Mouse (Mus musculus) kidney, adult 8-10 months (tissue): ENCODE data around the gene Pnpla7.
"Not testable (repeated sequence)": the region's sequence is repeated elsewhere in the genome, so short reads cannot be mapped to it uniquely, and the experiment has no call there.

ENCODE experiments used
- DNase-seq, 2 experiments: peaks; one replicate each; pipeline ENCODE4 v3.0.0; 2022

Pnpla7 gene

DNA sequence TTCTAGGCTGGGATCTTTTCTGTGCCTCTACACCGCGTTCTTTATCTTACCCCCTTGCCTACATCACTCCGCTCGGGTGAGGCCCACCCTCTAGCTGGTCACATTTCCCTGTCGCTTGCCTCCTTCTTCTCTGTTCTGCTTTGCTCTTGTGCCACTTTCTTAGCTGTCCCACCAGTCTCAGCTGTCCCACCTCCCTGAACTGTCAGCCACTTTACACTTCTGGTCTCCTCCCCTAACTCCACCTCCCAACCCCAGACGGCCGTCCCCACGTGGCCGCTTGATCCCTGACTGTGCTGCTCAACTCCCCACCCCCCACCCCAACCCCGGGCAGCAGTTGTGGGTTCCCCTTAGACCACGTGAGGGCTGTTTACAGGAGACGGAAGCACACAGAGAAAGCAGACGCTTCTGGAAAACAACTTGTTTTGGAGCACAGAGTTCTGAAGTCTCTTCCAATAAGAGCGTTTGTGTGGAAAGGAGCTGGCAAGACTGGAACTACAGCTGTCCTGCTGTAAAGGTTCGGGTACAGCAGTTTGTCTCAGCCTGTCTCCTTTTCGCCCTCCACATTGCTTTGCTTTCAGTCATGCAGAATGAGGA is at the start of gene Pnpla7:
Gene Pnpla7, plus strand, starts transcription at position 330 of the 594 bp plus-strand sequence.
- DNase-seq = peak; percentile 80 to 85

DNA sequence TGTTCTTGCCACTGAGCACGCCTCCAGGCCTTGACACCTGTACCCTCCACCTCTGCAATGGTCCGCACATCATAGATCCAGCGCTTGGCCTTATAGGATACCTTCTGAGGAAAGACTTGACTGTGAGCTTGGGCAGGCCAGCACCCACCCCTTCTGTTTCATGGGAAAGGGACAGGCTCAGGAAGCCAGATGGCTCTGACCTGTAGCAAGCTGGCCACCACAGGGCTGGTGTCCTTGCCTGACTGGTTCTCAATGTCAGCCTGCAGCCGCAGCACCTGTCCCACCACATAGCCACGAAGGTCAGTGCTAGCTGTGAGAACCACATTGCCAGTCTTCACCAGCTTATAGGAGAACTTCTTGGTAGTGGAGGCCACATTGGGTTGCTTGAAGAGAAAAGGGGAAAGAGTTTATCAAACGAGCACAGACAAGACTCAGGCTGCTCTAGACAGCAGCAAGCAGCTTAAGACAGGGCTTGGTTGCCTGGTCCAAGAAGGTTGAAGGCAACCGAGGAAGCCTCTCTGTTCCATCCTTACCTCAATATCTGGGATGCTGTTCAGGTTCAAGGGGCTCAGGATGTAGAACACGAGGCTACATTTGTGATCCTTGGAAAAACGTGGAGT is 49.4 kb upstream of the Pnpla7 start:
- DNase-seq = no peak

- DNase-seq = no peak
Measured at GRCm38 (mm10) chr2:24926965-24927358, 48.9 kb upstream of the Pnpla7 start.

DNA sequence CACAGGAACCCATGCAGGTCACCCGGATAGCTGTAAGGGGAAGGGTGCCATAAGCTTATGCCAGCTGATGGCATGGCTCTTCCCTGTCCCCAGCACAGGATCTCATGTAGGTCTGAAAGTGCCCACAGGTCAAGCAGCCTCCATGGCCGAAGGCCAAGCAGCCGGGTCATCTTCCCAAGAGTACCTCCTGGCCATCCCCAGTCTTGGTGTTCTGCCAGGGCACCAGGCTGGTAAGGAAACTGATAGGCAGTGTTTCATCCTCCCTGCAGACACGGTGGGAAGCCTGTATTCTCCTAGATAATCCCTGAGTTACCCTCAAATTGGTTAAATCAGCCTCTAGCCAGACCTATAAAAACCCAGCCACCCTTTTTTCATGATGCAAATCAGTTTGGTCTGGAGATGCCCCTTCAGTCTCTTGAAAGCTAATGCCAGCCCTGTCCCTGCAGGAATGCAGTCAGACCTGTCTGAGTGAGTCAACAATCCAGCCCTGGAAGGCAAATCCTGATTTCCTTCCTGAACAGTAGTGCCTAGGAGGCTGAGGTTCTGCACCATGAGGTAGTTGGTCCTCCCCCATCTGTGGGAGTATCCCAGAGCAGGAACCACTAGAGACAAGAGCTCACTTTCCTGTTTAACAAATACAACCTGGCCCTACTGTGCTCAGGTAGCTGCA is 47.9 kb upstream of the Pnpla7 start:
- peak; percentile 50 to 84 for DNase-seq

- DNase-seq = peak; percentile 39 to 76
Measured at GRCm38 (mm10) chr2:24929119-24929518, 46.7 kb upstream of the Pnpla7 start.

DNA sequence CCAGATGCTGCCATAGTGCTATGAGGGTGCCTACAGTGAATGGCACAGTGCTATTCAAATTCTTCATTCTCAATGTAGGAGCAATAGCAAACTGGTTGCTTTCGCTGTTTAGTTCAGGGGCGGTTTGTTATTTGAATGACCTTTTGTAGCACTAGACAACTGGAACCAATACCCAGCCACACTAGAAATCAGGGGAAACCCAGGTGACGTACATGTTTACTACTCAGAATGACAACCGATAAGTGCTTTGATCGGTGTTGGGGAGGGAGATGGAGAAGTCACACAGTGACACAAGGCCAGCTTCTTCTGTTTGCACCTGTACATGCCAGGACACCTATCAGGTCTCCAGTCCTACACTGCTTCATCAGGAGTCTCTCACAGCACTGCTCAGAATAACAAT is 46.2 kb upstream of the Pnpla7 start:
- no peak for DNase-seq

DNA sequence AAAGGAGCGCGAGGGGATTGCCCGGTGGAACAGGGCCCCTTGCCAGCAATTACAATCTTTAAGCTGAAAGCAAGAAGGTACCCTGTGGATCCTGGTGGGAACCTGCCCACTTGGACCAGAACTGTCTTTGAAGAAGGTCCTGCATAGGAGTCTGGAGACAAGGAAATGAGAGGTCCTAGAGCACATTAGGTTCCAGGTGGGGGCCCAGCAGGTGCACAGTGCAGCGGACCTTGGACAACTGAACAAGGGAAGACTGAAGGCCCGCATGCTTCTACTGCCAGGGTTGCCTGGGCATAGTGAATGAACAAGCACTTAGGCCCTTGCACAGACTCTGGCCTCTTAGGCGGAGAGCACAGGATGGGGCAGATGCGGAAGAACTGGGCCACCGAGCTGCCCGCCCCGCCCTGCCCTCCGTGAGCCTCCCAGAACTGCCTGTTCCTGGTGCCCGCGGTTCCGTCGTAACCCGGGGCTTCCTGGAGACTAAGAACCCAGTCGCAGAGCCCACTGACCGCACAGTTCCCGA is 41.3 kb upstream of the Pnpla7 start:
- DNase-seq = peak; percentile 52 to 70

DNA sequence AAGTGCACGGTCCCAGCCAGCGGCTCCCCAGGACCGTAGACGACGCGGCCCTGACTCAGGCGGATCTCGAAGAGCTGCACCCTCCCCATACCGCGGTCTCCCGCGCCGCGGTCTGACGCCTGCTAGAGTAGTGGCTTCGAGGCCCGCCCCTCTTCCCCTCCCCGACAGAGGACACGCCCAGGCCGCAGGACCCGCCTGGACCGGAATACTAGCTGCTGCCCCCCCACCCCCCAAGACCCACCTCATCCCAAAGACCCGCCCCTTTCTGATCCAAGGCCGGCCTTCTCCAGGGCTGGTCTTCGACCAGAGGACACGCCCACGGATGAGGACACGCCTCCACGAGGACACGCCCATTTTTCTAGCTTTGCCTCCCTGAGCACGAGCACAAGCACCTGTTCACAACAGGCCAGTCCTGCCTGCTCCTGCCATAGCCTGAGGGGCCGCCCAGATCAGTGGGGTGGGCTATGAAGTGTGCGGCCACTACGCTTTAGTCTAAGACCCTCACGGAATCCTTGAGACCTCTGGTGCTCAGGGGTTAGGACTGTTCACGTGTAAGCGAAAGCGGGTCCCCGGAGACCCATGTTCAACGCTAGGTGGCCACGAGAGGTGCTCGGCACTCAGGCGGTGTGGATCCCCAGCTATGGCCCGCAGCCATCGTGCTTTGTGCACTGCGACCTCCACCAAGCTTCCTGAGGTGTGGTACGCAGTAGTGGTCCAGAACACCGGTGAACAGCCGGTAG is 40.6 kb upstream of the Pnpla7 start, which contains the start of gene Arrdc1:
Gene Arrdc1, minus strand, starts transcription at position 196 of the 740 bp plus-strand sequence.
- DNase-seq = peak; percentile 96 to 97

DNA sequence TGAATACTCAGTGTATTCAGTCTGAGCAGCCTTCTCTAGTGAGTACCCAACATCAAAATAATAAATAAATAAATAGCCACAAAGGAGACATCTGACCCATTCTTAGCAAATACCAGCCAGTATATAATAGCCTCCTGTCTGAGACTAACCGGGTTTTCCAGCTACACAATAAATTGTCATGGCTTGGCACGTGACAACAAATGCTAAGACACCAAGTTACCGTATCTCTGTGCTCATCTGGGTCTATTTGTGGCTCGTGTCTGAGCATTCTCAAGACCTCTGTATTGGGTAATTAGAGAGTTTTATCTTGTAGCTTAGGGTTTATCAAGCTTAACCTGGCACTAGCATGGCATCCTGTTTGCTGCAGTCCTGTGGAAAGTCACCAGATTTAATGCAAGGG is 33.7 kb upstream of the Pnpla7 start:
- no peak for DNase-seq

GRCm38 (mm10) chr2:24944304-24944703 is 31.5 kb upstream of the Pnpla7 start:
- peak; percentile 61 to 64 for DNase-seq

DNA sequence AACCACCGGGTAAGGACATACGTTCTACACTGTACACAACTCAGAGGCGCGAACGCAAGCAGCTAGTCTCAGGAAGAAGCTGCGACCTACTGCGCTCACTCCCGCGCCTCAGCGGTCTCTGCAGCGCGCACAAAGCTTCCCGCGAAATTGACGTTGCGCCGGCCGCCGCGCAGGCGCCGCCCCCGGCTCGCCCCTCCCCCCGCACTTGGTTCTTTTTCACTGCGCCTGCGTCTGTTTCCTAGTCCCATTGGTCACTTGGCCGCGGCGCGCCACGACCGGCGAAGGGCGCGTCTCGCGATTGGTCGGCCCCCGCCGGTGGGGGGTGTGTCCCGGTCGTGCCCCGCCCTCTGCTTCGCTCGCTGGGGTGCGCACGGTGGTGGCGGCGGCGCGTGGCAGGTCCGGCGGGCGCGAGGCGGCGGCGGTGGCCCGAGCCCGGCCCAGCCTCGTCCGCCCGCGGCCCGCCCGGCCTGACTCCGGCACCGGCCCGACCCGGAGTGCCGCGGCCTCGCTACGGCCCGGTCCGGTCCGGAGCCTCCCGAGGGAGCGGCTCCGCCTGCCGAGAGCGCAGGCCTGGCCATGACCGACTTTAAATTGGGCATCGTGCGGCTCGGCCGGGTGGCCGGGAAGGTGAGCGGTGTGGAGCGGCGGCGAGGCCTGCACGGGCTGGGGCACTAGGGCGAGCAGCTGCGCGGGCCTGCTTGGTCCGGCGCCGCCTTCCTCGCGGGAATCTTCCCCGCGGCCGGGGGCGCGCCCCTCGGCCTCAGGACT is 26.2 kb upstream of the Pnpla7 start, which contains the start of gene Zmynd19:
Gene Zmynd19, plus strand, starts transcription at position 372 of the 768 bp plus-strand sequence.
- peak; percentile 96 to 97 for DNase-seq

GRCm38 (mm10) chr2:24950189-24950535 is 25.7 kb upstream of the Pnpla7 start:
- no peak for DNase-seq

DNA sequence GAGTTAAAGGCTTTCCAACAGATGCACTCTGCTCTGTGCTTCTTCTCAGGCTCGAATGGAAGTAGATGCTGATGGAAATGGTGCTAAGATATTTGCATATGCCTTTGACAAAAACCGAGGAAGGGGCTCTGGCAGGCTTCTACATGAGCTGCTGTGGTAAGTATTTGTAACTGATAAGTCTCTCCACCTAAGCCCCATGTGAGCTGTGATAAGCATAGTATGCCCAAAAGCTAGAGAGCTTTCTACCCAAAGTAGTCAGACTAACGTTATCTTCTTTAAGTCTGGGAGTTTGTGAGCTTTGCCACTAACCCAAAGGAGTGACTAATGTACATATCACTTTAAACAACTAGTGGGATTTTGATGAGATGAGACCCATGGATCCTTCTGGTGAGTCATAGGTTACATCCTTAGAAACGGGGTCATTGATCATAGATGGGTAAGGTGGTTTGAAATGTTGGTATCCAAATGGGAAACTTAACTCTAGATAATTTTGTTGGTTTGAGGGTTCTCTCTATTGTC is 23.2 kb upstream of the Pnpla7 start:
- DNase-seq = no peak

GRCm38 (mm10) chr2:24960910-24961309 is 14.9 kb upstream of the Pnpla7 start:
- DNase-seq = peak; percentile 43 to 59

GRCm38 (mm10) chr2:24962304-24963000 is 13.4 kb upstream of the Pnpla7 start, which contains the start of gene Dph7:
Gene Dph7 (plus strand): TSS chr2:24962400.
- peak; percentile 77 to 85 for DNase-seq

- DNase-seq = no peak
Measured at GRCm38 (mm10) chr2:24970386-24970785, 5.4 kb upstream of the Pnpla7 start.

- not testable (repeated sequence) for DNase-seq
Measured at GRCm38 (mm10) chr2:24974452-24974851, 1.4 kb upstream of the Pnpla7 start.

DNA sequence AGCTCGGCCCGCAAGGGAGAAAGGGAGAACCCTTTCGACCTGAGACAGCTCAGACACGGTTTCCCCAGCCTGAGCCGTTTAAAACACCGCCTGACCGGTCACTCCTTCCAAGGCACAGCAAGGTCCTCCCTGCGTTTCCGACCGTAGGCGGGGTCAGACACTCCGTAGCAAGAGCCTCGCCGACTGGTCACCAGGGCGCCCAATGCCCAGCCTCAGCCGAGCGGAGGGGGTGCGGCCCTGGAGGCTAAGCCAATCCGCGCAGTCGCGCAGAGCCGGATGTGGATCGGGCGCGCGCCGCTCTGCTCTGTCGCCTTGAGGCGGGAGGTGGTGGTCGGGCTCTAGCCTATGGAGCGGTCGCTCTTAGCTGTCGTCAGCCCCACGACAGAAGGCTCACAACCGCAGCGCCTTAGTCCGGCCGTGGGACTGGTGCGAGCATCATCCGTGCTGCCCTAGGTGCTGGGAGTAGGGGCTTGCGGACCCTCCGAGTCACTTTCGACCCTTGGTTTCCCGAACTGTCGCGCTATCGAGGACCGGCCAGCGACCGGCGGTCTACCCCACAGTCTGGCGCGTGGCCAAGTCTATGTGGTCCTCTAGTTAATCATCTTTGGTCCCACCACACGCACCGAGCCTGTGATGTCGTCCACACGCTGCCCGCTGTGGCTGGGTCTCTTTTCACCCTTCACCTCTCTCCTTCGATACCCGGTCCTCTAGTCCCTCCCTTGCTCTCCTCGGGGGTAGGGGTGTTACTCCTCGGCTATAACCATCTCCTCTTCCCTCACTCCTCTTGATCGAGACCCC is 728 bp upstream of the Pnpla7 start, which contains the start of gene Mrpl41:
Gene Mrpl41, minus strand, starts transcription at position 193 of the 798 bp plus-strand sequence.
- DNase-seq = peak; percentile 96 to 97

DNA sequence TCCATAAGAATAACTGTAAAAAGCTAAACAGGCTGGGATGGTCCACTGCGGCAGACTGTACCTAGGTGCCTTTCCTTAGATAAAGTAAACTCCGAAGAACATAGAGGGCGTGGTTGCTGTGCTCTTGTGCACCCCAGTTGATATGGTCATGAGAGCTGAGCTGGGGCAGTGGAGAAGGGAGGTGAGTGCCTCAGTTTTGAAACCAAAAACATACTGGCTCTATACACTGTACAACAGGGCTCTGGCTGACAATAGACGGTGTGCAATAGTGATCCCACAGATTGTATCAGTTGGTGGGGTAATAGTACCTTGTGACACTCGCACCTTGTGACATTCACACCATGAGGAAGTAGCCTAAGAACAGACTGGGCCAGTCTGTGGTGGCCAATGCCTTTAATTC is 1.1 kb downstream of the Pnpla7 start:
- no peak for DNase-seq

- DNase-seq = no peak
Measured at GRCm38 (mm10) chr2:24987762-24988161, 11.9 kb downstream of the Pnpla7 start.
